Mouse (Mus musculus): ENCODE results near the gene Lrg1.
"Not testable (repeated sequence)": the region's sequence is repeated elsewhere in the genome, so short reads cannot be mapped to it uniquely, and the experiment has no call there.

The Lrg1 gene

GRCm38 (mm10) chr17:56108334-56109044 is 13.3 kb downstream of the Lrg1 start:
- no peak for DNase-seq

GRCm38 (mm10) chr17:56107736-56108135 is 14.1 kb downstream of the Lrg1 start:
- DNase-seq: no peak

- no peak for DNase-seq
Measured at GRCm38 (mm10) chr17:56106981-56107380, 14.8 kb downstream of the Lrg1 start.

- not testable (repeated sequence) for DNase-seq
Measured at GRCm38 (mm10) chr17:56106436-56106835, 15.4 kb downstream of the Lrg1 start.

DNA sequence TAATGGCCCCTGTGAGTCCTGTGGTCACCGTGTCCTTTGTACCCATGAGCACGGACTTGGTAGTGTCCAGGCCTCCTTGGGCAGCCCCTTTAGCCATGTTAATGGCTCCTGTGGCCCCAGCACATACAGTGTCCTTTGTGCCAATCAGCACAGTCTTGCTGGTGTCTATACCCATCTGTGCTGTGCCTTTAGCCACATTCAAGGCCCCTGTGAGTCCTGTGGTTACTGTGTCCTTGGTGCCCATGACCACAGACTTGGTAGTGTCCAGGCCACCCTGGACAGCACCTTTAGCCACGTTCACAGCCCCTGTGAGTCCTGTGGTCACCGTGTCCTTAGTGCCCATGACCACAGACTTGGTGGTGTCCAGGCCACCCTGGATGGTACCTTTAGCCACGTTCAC is 17.0 kb downstream of the Lrg1 start:
- not testable (repeated sequence) for DNase-seq

GRCm38 (mm10) chr17:56103465-56104285 is 18.1 kb downstream of the Lrg1 start:
- DNase-seq: no peak

DNA sequence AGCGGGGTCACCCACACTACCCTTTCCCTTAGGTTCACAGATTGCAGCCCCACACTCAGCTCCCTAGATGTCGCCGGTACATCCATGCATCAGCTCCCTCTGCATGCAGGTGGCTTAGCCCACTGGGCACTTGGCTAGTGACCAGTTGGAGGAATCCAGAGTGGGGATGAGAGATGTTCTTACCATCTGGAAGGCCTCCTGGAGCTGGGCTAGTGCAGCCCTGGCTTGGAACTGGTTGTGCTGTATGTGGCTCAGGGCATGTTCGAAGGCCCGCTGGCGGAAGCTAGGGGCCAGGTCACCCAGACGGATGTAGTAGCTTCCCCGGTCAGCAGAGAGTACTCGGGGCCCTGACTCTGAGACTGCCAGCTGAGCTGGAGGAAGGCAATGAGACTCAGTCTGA is 18.9 kb downstream of the Lrg1 start:
- no peak for DNase-seq

- DNase-seq: no peak
Measured at GRCm38 (mm10) chr17:56102158-56102557, 19.6 kb downstream of the Lrg1 start.

- DNase-seq: no peak
Measured at GRCm38 (mm10) chr17:56100811-56101210, 21.0 kb downstream of the Lrg1 start.

GRCm38 (mm10) chr17:56098711-56099572 is 22.9 kb downstream of the Lrg1 start:
- no peak for DNase-seq

DNA sequence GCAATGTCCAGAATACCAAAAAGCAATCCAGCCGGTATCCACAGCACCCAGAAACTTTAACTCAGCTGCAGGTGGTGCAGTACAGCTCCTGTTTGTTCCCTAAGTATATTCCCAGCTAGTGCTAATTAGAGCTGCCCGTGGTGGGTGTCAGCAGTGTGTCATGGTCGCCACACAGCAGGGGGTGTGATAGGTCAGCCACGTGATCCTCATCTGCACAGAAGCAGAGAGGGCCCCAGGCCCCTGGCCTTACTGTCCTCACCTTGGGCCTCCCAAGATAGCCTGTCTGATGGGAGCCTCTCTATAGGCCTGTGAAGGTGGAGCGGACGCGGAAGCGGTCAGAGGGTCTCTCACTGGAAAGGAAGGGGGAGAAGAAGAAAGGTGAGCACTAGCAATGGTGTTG is 23.6 kb downstream of the Lrg1 start:
- no peak for DNase-seq

DNA sequence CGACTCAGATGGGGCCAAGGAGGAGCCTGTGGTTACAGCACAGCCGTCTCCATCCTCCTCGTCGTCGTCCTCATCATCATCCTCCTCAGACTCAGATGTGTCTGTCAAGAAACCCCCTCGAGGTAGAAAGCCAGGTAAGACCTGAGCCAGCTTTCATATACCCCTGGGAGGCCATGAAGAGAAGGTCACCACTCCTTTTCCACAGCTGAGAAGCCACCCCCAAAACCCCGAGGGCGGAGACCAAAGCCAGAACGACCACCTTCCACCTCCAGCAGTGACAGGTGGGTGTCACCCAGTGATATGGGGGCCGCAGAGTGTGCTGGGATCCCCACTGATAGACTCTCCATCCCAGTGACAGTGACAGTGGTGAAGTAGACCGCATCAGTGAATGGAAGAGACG is 24.9 kb downstream of the Lrg1 start:
- DNase-seq: no peak

- no peak for DNase-seq
Measured at GRCm38 (mm10) chr17:56092794-56093193, 29.0 kb downstream of the Lrg1 start.

DNA sequence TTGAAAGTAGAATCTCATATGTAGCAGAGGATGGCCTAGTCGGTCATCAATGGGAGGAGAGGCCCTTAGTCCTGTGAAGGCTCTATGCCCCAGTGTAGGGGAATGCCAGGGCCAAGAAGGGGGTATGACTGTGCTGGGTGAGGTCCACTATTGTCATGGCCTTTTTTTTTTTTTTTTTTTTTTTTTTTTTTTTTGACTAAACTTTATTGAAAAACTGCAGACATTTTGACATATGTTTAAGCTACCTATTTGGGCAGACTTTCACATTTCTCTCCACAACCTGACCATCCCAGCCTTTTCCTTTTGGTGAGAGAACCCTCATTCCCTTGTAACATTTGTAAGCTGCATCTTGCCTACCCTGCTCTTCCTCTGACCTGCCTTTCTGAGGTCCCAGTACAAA is 29.5 kb downstream of the Lrg1 start:
- no peak for DNase-seq

GRCm38 (mm10) chr17:56080781-56081585 is 40.8 kb downstream of the Lrg1 start:
- DNase-seq: peak; percentile 62 to 70

GRCm38 (mm10) chr17:56079921-56080320 is 41.9 kb downstream of the Lrg1 start:
- DNase-seq: peak in 1 of 2 experiments; percentile 41

- DNase-seq: peak; percentile 100
Measured at GRCm38 (mm10) chr17:56078880-56079795, 42.7 kb downstream of the Lrg1 start, which contains the start of gene Hdgfl2. Gene Hdgfl2, plus strand, starts transcription at chr17:56079634.

DNA sequence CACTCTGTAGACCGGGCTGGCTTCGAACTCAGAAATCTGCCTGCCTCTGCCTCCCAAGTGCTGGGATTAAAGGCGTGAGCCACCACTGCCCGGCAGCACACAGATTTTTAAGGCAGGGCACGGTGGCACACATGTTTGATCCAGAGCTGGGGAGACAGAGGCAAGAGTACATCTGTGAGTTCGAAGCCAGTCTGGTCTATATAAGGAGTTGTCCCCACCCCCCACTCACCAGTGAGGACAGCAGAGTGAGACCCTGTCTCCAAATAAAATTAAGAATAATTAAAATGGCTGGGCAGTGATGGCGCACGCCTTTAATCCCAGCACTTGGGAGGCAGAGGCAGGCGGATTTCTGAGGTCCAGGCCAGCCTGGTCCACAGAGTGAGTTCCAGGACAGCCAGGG is 43.4 kb downstream of the Lrg1 start:
- peak; percentile 33 to 37 for DNase-seq

- DNase-seq: no peak
Measured at GRCm38 (mm10) chr17:56077523-56077922, 44.3 kb downstream of the Lrg1 start.

- DNase-seq: peak; percentile 98 to 99
Measured at GRCm38 (mm10) chr17:56074827-56075208, 47.0 kb downstream of the Lrg1 start, which contains the start of gene Ubxn6. Gene Ubxn6, minus strand, starts transcription at chr17:56075028.

Measured in cerebellum, postnatal 14 days (tissue).